Mouse (Mus musculus): ENCODE results near the gene Rpf1. TPM values are rescaled to one million over a fixed set of nuclear protein-coding genes. Genes with fewer than 3 reads are reported as not detected.
A peak's percentile ranks its signal among the peaks of the same experiment; 100 is the strongest.

Gene Rpf1
- polyA plus RNA-seq, 1 experiment from 2014 or later: 74.7 TPM

- H3K36me3 ChIP-seq (ENCODE audit: control insufficient read depth, insufficient read depth, low read length): peaks cover 9% of the 10 kb centered on the region
- DNase-seq (ENCODE audit: low spot score) (no peak), ATAC-seq (replicated peaks; ENCODE audit: low FRiP score) (no peak)
- peak overlapping the region; percentile 97 for H3K9ac ChIP-seq (ENCODE audit: low read depth, low read length)
- no peaks in the 10 kb centered on the region for H3K4me1 ChIP-seq (replicated peaks; ENCODE audit: control insufficient read depth, insufficient read depth, low read length)
- peak overlapping the region; percentile 98 for H3K27ac ChIP-seq (ENCODE audit: low read depth, low read length)
- H3K4me2 ChIP-seq: peak overlapping the region; percentile 81
- H3K4me3 ChIP-seq (ENCODE audit: low read depth, low read length): peak overlapping the region; percentile 92
- WGBS: 36% methylated on average over 5 of the region's 5 CpGs
- no peaks in the 10 kb centered on the region for H3K9me3 ChIP-seq (ENCODE audit: control insufficient read depth, low read length)
- H3K27me3 ChIP-seq (replicated peaks; ENCODE audit: control insufficient read depth, insufficient read depth, low read length): no peaks in the 10 kb centered on the region
Observed at GRCm38 (mm10) chr3:146520226-146520797, 917 bp downstream of the Rpf1 start.

GRCm38 (mm10) chr3:146506711-146507110, 14.5 kb downstream of the Rpf1 start:
- ATAC-seq (replicated peaks; ENCODE audit: low FRiP score): no peak

DNA sequence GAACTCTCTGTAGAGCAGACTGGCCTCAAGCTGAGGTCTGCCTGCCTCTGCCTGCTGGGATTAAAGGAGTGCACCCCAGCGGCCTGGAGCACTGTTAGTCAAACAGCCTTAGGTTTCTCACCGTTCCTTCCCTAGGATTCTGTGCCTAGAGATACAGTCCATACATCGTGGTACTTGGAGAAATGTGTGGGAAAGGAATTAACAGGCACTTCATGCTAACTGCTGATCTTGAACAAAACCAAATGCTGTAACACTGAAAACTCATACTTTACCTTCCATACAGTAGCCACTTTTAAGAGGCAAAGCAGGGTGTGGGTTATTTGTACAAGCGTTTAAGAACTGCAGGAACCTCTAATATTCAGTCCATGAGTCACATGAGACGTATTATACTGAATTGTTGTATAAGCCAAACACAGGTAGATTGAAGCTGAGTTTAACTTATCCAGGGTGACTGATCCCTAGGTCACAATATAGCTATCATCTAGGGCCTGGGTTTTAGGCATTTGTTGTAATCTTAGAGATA, 19.6 kb downstream of the Rpf1 start:
- no peaks in the 10 kb centered on the region for H3K27me3 ChIP-seq (replicated peaks; ENCODE audit: control insufficient read depth, insufficient read depth, low read length)
- H3K4me2 ChIP-seq: peak overlapping the region; percentile 89
- H3K4me3 ChIP-seq (ENCODE audit: low read depth, low read length): peak overlapping the region; percentile 94
- H3K9ac ChIP-seq (ENCODE audit: low read depth, low read length): peak overlapping the region; percentile 96
- peaks cover 17% of the 10 kb centered on the region for H3K4me1 ChIP-seq (replicated peaks; ENCODE audit: control insufficient read depth, insufficient read depth, low read length)
- no peak for ATAC-seq (replicated peaks; ENCODE audit: low FRiP score)
- no peaks in the 10 kb centered on the region for H3K9me3 ChIP-seq (ENCODE audit: control insufficient read depth, low read length)
- H3K27ac ChIP-seq (ENCODE audit: low read depth, low read length): no peak overlapping the region; the same call in 1 of the 2 replicates
- WGBS: 58% methylated on average over 5 of the region's 5 CpGs
- DNase-seq (ENCODE audit: low spot score): no peak
- H3K36me3 ChIP-seq (ENCODE audit: control insufficient read depth, insufficient read depth, low read length): peaks cover 14% of the 10 kb centered on the region; the same call in 1 of the 2 replicates

More at GRCm38 (mm10) chr3:146506711-146507110, 14.5 kb downstream of the Rpf1 start:
- Histone ChIP-seq H3K9ac (ENCODE audit: low read depth, low read length) (no peak overlapping the region), H3K4me1 (replicated peaks; ENCODE audit: control insufficient read depth, insufficient read depth, low read length) (peaks cover 8% of the 10 kb centered on the region), H3K9me3 (ENCODE audit: control insufficient read depth, low read length) (no peaks in the 10 kb centered on the region), H3K4me2 (no peak overlapping the region), H3K4me3 (ENCODE audit: low read depth, low read length) (no peak overlapping the region), H3K27me3 (replicated peaks; ENCODE audit: control insufficient read depth, insufficient read depth, low read length) (no peaks in the 10 kb centered on the region), H3K36me3 (ENCODE audit: control insufficient read depth, insufficient read depth, low read length) (peaks cover 31% of the 10 kb centered on the region), H3K27ac (ENCODE audit: low read depth, low read length) (no peak overlapping the region)
- no peak for DNase-seq (ENCODE audit: low spot score)
- 94% methylated on average over 7 of the region's 7 CpGs for WGBS

DNA sequence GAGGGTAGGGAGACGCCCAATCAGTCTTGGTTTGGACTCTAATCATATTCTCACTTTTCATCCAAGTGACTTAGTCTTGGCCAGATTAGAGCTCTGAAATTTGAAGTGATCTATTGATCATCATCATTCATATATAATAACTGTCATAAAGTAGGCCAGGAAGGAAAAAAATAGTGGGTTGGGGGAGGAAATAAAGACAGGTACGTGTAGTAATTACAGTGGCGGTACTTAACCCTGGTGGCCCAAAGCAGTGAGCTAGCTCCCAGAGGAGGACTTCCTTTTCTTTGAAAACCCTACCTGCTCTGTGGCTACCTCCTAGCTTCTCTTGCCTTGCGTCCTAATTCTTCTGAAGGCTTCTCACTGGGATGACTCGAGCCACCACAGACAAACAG, 20.4 kb downstream of the Rpf1 start:
- Histone ChIP-seq H3K9me3 (ENCODE audit: control insufficient read depth, low read length) (no peaks in the 10 kb centered on the region), H3K4me1 (replicated peaks; ENCODE audit: control insufficient read depth, insufficient read depth, low read length) (peaks cover 17% of the 10 kb centered on the region), H3K9ac (ENCODE audit: low read depth, low read length) (peak overlapping the region; percentile 96), H3K27me3 (replicated peaks; ENCODE audit: control insufficient read depth, insufficient read depth, low read length) (no peaks in the 10 kb centered on the region), H3K4me2 (peak overlapping the region; percentile 89), H3K36me3 (ENCODE audit: control insufficient read depth, insufficient read depth, low read length) (peaks cover 11% of the 10 kb centered on the region; the same call in 1 of the 2 replicates), H3K27ac (ENCODE audit: low read depth, low read length) (peak overlapping the region; percentile 94), H3K4me3 (ENCODE audit: low read depth, low read length) (peak overlapping the region; percentile 94)
- 7% methylated on average over 5 of the region's 5 CpGs for WGBS
- ATAC-seq (replicated peaks; ENCODE audit: low FRiP score) (no peak), DNase-seq (ENCODE audit: low spot score) (no peak)

- peak overlapping the region; percentile 94 for H3K4me3 ChIP-seq (ENCODE audit: low read depth, low read length)
- H3K9ac ChIP-seq (ENCODE audit: low read depth, low read length): peak overlapping the region; percentile 96
- peak; percentile 80 for DNase-seq (ENCODE audit: low spot score)
- peaks cover 11% of the 10 kb centered on the region; the same call in 1 of the 2 replicates for H3K36me3 ChIP-seq (ENCODE audit: control insufficient read depth, insufficient read depth, low read length)
- peaks cover 17% of the 10 kb centered on the region for H3K4me1 ChIP-seq (replicated peaks; ENCODE audit: control insufficient read depth, insufficient read depth, low read length)
- ATAC-seq (replicated peaks; ENCODE audit: low FRiP score): peak; percentile 70
- WGBS: under 1% methylated on average over 57 of the region's 57 CpGs
- H3K27ac ChIP-seq (ENCODE audit: low read depth, low read length): peak overlapping the region; percentile 94
- peak overlapping the region; percentile 89 for H3K4me2 ChIP-seq
- H3K9me3 ChIP-seq (ENCODE audit: control insufficient read depth, low read length): no peaks in the 10 kb centered on the region
- no peaks in the 10 kb centered on the region for H3K27me3 ChIP-seq (replicated peaks; ENCODE audit: control insufficient read depth, insufficient read depth, low read length)
Observed at GRCm38 (mm10) chr3:146500003-146500809, 21.0 kb downstream of the Rpf1 start.

DNA sequence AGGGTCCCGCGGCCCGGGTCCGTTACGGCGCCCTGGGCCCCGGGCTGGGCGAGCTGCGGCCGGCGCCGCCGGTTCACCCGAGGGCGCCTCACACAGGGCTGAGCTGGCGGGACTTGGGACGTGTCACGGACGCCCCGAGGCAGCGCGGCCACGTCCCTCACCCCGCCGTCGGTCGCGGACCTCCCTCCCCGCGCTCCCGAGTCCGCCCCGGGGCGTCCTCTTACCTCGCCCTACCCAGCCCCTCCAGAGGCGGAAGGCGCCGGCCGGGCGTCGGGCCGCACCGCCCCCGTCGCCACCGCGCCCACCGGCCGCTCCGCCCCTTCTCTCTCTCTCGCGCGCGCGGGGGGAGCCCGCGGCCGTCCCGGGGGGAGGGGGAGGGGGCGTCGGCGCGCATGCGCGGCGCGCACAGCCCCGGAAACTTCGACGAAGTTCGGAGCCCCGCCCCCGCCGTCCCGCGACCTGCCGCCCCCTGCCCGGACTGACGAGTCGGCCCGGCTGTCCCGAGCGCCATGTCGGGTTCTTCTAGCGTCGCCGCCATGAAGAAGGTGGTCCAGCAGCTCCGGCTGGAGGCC, 21.7 kb downstream of the Rpf1 start, which contains the start of the genes Spata1 and Gng5:
TSS of gene Spata1 (minus strand) at position 323 of the 572 bp plus-strand sequence.
TSS of gene Gng5 (plus strand) at position 377 of the 572 bp plus-strand sequence.
- peaks cover 17% of the 10 kb centered on the region for H3K4me1 ChIP-seq (replicated peaks; ENCODE audit: control insufficient read depth, insufficient read depth, low read length)
- H3K9ac ChIP-seq (ENCODE audit: low read depth, low read length): peak within 1 kb of the TSS; percentile 96
- H3K36me3 ChIP-seq (ENCODE audit: control insufficient read depth, insufficient read depth, low read length): peaks cover 11% of the 10 kb centered on the region; the same call in 1 of the 2 replicates
- H3K4me3 ChIP-seq (ENCODE audit: low read depth, low read length): peak within 1 kb of the TSS; percentile 94
- no peaks in the 10 kb centered on the region for H3K27me3 ChIP-seq (replicated peaks; ENCODE audit: control insufficient read depth, insufficient read depth, low read length)
- peak within 1 kb of the TSS; percentile 89 for H3K4me2 ChIP-seq
- peak within 1 kb of the TSS; percentile 94 for H3K27ac ChIP-seq (ENCODE audit: low read depth, low read length)
- WGBS: under 1% methylated on average over 66 of the region's 88 CpGs
- H3K9me3 ChIP-seq (ENCODE audit: control insufficient read depth, low read length): no peaks in the 10 kb centered on the region
- peak; percentile 94 for ATAC-seq (replicated peaks; ENCODE audit: low FRiP score)
- peak; percentile 90 for DNase-seq (ENCODE audit: low spot score)

- Histone ChIP-seq H3K27ac (ENCODE audit: low read depth, low read length) (peak overlapping the region; percentile 91), H3K36me3 (ENCODE audit: control insufficient read depth, insufficient read depth, low read length) (peaks cover 11% of the 10 kb centered on the region; the same call in 1 of the 2 replicates), H3K27me3 (replicated peaks; ENCODE audit: control insufficient read depth, insufficient read depth, low read length) (no peaks in the 10 kb centered on the region), H3K4me1 (replicated peaks; ENCODE audit: control insufficient read depth, insufficient read depth, low read length) (peaks cover 17% of the 10 kb centered on the region), H3K9me3 (ENCODE audit: control insufficient read depth, low read length) (no peaks in the 10 kb centered on the region), H3K9ac (ENCODE audit: low read depth, low read length) (peak overlapping the region; percentile 96), H3K4me3 (ENCODE audit: low read depth, low read length) (peak overlapping the region; percentile 94), H3K4me2 (peak overlapping the region; percentile 77)
- WGBS: 3% methylated on average over 13 of the region's 13 CpGs
- peak; percentile 4; the same call in 1 of the 2 replicates for ATAC-seq (replicated peaks; ENCODE audit: low FRiP score)
- DNase-seq (ENCODE audit: low spot score): no peak
Observed at GRCm38 (mm10) chr3:146498989-146499388, 22.2 kb downstream of the Rpf1 start.

GRCm38 (mm10) chr3:146494941-146495340, 26.3 kb downstream of the Rpf1 start:
- WGBS: 85% methylated on average over 8 of the region's 8 CpGs
- H3K27me3 ChIP-seq (replicated peaks; ENCODE audit: control insufficient read depth, insufficient read depth, low read length): no peaks in the 10 kb centered on the region

More at GRCm38 (mm10) chr3:146494941-146495340, 26.3 kb downstream of the Rpf1 start:
- no peak overlapping the region for H3K27ac ChIP-seq (ENCODE audit: low read depth, low read length)
- DNase-seq (ENCODE audit: low spot score): no peak
- H3K36me3 ChIP-seq (ENCODE audit: control insufficient read depth, insufficient read depth, low read length): no peaks in the 10 kb centered on the region
- H3K9me3 ChIP-seq (ENCODE audit: control insufficient read depth, low read length): no peaks in the 10 kb centered on the region
- H3K4me2 ChIP-seq: no peak overlapping the region
- no peak for ATAC-seq (replicated peaks; ENCODE audit: low FRiP score)
- H3K9ac ChIP-seq (ENCODE audit: low read depth, low read length): no peak overlapping the region
- no peaks in the 10 kb centered on the region for H3K4me1 ChIP-seq (replicated peaks; ENCODE audit: control insufficient read depth, insufficient read depth, low read length)
- H3K4me3 ChIP-seq (ENCODE audit: low read depth, low read length): no peak overlapping the region
